Mouse (Mus musculus) ES-Bruce4 (cell line): ENCODE results near the gene Olfr938.

ENCODE experiments used
- CTCF ChIP-seq: IDR thresholded peaks from one replicate; pipeline ENCODE4 v1.8.1; 2011; ENCODE audit warnings: low read depth, low read length
- EP300 ChIP-seq: IDR thresholded peaks from 2 replicates; pipeline ENCODE4 v1.6.1; 2011; ENCODE audit warnings: low read depth, low read length; ENCODE audit not compliant: insufficient read depth
- POLR2A ChIP-seq: IDR thresholded peaks from one replicate; pipeline ENCODE4 v1.8.1; 2011; ENCODE audit warnings: low read length; ENCODE audit not compliant: insufficient read depth

- TF ChIP-seq CTCF (no peak), POLR2A (no peak), EP300 (no peak)
Measured at GRCm38 (mm10) chr9:39078787-39079186, at the start of gene Olfr938.
